Mouse (Mus musculus) ES-E14 (cell line): ENCODE results near the gene Prkar2b.

Source experiments
- CHD2 ChIP-seq: IDR thresholded peaks from 2 replicates; pipeline ENCODE4 v1.6.1; 2014; ENCODE audit warnings: mild to moderate bottlenecking, low read depth, low read length, inconsistent platforms
- MAFK ChIP-seq: IDR thresholded peaks from 2 replicates; pipeline ENCODE4 v1.6.1; 2014; ENCODE audit warnings: mild to moderate bottlenecking, low read depth, low read length, inconsistent platforms; ENCODE audit not compliant: insufficient read depth
- ZC3H11A ChIP-seq: IDR thresholded peaks from 2 replicates; pipeline ENCODE4 v1.6.1; 2012; ENCODE audit warnings: low read depth, mild to moderate bottlenecking, inconsistent platforms, low read length, borderline replicate concordance
- ZNF384 ChIP-seq: IDR thresholded peaks from 2 replicates; pipeline ENCODE4 v1.6.1; 2012; ENCODE audit warnings: low read depth, low read length, inconsistent platforms

GRCm38 (mm10) chr12:31983238-31983637 lies 77.9 kb downstream of the Prkar2b start:
- TF ChIP-seq CHD2 (no peak), ZNF384 (no peak), ZC3H11A (no peak), MAFK (no peak)
